Mouse (Mus musculus) ES-E14 (cell line): ENCODE data around the gene Spsb1. TPM values are rescaled to one million over a fixed set of nuclear protein-coding genes. Genes with fewer than 3 reads are reported as not detected.

Experiments used
- DNase-seq: peaks from one replicate; pipeline ENCODE4 v3.0.0-alpha.2; 2013; ENCODE audit warnings: low read depth, low spot score
- H3K27ac ChIP-seq: 2 replicates; pipeline ENCODE4 v1.5.1; 2012; ENCODE audit warnings: low read depth, mild to moderate bottlenecking, low read length, moderate library complexity, mixed read lengths; ENCODE audit not compliant: poor library complexity, insufficient read depth, severe bottlenecking
- H3K36me3 ChIP-seq: 2 replicates; pipeline ENCODE4 v1.6.1; 2012; ENCODE audit warnings: mild to moderate bottlenecking, low read length, moderate library complexity, mixed read lengths; ENCODE audit not compliant: control insufficient read depth, poor library complexity, insufficient read depth, severe bottlenecking
- H3K4me1 ChIP-seq, 2 experiments: fragments of 150-350 bp in 1 of 2; sonication (generic) in 1 of 2; 2 replicates each; pipeline ENCODE4 v1.6.1; 2012; ENCODE audit warnings: low read length in 2 of 2, mild to moderate bottlenecking in 1 of 2, mixed read lengths in 1 of 2; ENCODE audit not compliant: control insufficient read depth in 2 of 2, insufficient read depth in 2 of 2, poor library complexity in 1 of 2
- H3K4me3 ChIP-seq, 2 experiments: fragments of 150-350 bp in 1 of 2; sonication (generic) in 1 of 2; 2 replicates each; pipeline ENCODE4 v1.5.1; 2012; ENCODE audit warnings: low read length in 2 of 2, low read depth in 1 of 2, mild to moderate bottlenecking in 1 of 2, mixed read lengths in 1 of 2; ENCODE audit not compliant: insufficient read depth in 1 of 2, poor library complexity in 1 of 2, severe bottlenecking in 1 of 2
- H3K9ac ChIP-seq: 2 replicates; pipeline ENCODE4 v1.6.1; 2012; ENCODE audit warnings: low read depth, mild to moderate bottlenecking, low read length, mixed read lengths; ENCODE audit not compliant: poor library complexity, insufficient read depth, severe bottlenecking
- H3K9me3 ChIP-seq: fragments of 150-350 bp; sonication (generic); 2 replicates; pipeline ENCODE4 v1.6.1; 2012; ENCODE audit warnings: low read depth, mild to moderate bottlenecking, low read length; ENCODE audit not compliant: control insufficient read depth, insufficient read depth
- CHD2 ChIP-seq: IDR thresholded peaks from 2 replicates; pipeline ENCODE4 v1.6.1; 2014; ENCODE audit warnings: mild to moderate bottlenecking, low read depth, low read length, inconsistent platforms
- HCFC1 ChIP-seq: IDR thresholded peaks from 2 replicates; pipeline ENCODE4 v1.6.1; 2012; ENCODE audit warnings: low read length, inconsistent platforms, borderline replicate concordance; ENCODE audit not compliant: insufficient read depth
- MAFK ChIP-seq: IDR thresholded peaks from 2 replicates; pipeline ENCODE4 v1.6.1; 2014; ENCODE audit warnings: mild to moderate bottlenecking, low read depth, low read length, inconsistent platforms; ENCODE audit not compliant: insufficient read depth
- ZC3H11A ChIP-seq: IDR thresholded peaks from 2 replicates; pipeline ENCODE4 v1.6.1; 2012; ENCODE audit warnings: low read depth, mild to moderate bottlenecking, inconsistent platforms, low read length, borderline replicate concordance
- ZNF384 ChIP-seq: IDR thresholded peaks from 2 replicates; pipeline ENCODE4 v1.6.1; 2012; ENCODE audit warnings: low read depth, low read length, inconsistent platforms
- in situ Hi-C, 2 experiments: fragments of 600-800 bp; cut with MboI; formaldehyde crosslinking; loops; one replicate each; pipeline ENCODE4 v1.15.1; 2025; ENCODE audit warnings: low sequenced_read_pairs in 2 of 2, inconsistent platforms in 1 of 2; ENCODE audit not compliant: unreplicated experiment in 2 of 2
- total RNA-seq: library from RNA; depleted of rRNA; stranded (reverse); fragments of 300-350 nt; gene quantifications from 2 replicates; pipeline ENCODE4 v1.2.3, GENCODE M21; 2012

Spsb1 gene
- total RNA-seq, 1 experiment: 12.0 TPM

- Histone ChIP-seq H3K4me1 (peaks cover 1 to 8% of the 10 kb centered on the region in 2 experiments; a peak in 1 of 4 replicates), H3K9me3 (no peaks in the 10 kb centered on the region), H3K27ac (no peak overlapping the region), H3K9ac (no peak overlapping the region), H3K36me3 (no peaks in the 10 kb centered on the region), H3K4me3 (no peak overlapping the region)
- in situ Hi-C loops: no loop called here
- TF ChIP-seq ZC3H11A: no peak
- no peak for TF ChIP-seq MAFK
- no peak for TF ChIP-seq HCFC1
- no peak for TF ChIP-seq ZNF384
- no peak for TF ChIP-seq CHD2
- DNase-seq: no peak
These were observed 47.2 kb downstream of the Spsb1 start for GRCm38 (mm10) chr4:149907656-149908055.

GRCm38 (mm10) chr4:149906921-149907320, 47.9 kb downstream of the Spsb1 start:
- no peak for TF ChIP-seq MAFK
- TF ChIP-seq ZNF384: no peak
- TF ChIP-seq CHD2: no peak
- TF ChIP-seq ZC3H11A: no peak
- TF ChIP-seq HCFC1: no peak
- no peaks in the 10 kb centered on the region for H3K36me3 ChIP-seq
- DNase-seq: no peak
- no peaks in the 10 kb centered on the region for H3K9me3 ChIP-seq
- H3K4me3 ChIP-seq: no peak overlapping the region
- in situ Hi-C loops: no loop called here
- H3K4me1 ChIP-seq: peaks cover 1 to 8% of the 10 kb centered on the region in 2 experiments; a peak in 1 of 4 replicates
- H3K9ac ChIP-seq: no peak overlapping the region
- no peak overlapping the region for H3K27ac ChIP-seq

DNA sequence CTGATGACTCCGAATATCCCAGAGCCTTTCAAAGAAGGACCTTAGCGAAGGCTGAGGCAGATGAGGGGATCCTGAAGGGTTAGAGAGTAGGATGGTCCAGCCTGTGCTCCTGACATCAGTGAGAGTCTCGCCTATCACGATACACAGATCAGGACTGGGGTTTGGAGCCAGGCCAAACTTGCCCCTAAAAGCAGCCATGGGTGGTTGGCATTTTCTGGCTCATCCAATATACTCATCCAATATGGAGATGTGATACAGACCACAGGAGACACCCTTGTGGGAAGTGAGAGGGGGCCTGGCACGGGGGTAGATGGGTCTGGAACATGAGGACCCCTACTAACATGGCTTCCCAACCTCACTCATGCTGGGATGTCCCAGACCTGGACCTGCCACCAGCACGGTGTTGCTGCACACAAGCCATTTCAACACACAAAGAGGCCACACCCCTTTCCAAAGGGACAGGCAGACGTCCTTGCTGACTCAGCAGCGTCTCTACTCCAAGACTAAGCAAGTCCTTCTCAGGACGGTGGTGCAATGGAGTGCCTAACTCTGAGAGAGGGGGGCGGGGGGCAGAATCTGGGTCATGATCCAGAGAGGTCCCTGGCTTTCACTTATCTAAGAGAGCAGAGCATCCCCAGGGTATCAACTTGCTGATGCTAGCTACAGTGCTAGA, 49.4 kb downstream of the Spsb1 start:
- no peak overlapping the region for H3K9ac ChIP-seq
- DNase-seq: no peak
- no peaks in the 10 kb centered on the region for H3K36me3 ChIP-seq
- in situ Hi-C loops: no loop called here
- H3K9me3 ChIP-seq: no peaks in the 10 kb centered on the region
- no peak overlapping the region for H3K4me3 ChIP-seq
- no peak for TF ChIP-seq ZC3H11A
- no peak for TF ChIP-seq HCFC1
- peak; percentile 82 for TF ChIP-seq MAFK
- TF ChIP-seq ZNF384: no peak
- no peak for TF ChIP-seq CHD2
- no peak overlapping the region for H3K27ac ChIP-seq
- H3K4me1 ChIP-seq: peaks cover 1 to 8% of the 10 kb centered on the region in 2 experiments; a peak in 1 of 4 replicates

- Histone ChIP-seq H3K9me3 (no peaks in the 10 kb centered on the region), H3K27ac (no peak overlapping the region), H3K9ac (no peak overlapping the region), H3K36me3 (no peaks in the 10 kb centered on the region), H3K4me1 (peaks cover 1 to 12% of the 10 kb centered on the region in 2 experiments; a peak in 2 of 4 replicates), H3K4me3 (no peak overlapping the region)
- in situ Hi-C loops: no loop called here
- no peak for TF ChIP-seq CHD2
- TF ChIP-seq ZNF384: no peak
- TF ChIP-seq MAFK: no peak
- TF ChIP-seq ZC3H11A: no peak
- no peak for TF ChIP-seq HCFC1
- DNase-seq: no peak
These were observed 51.8 kb downstream of the Spsb1 start for GRCm38 (mm10) chr4:149903026-149903425.
